Mouse (Mus musculus): ENCODE measurements around the gene Ankrd50.

DNA sequence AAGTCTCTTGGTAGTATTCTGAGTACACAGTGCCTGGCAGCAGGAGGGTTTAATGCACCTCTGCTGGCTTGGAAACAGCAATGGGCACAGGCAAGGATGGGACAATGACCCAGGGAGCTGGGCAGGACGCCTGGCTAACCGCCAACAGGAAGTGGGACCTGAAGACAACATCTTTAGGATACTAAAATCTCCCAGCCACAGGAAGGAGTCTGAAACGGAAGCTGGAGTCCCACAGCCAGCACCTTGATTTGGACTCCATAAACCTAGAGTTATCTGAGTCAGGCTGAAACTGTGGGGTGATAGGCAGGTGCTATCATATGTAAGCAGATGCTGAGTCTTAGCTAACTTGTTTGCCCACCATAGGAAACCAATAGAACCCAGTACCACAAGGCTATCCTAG is 7.1 kb upstream of the Ankrd50 start:
- TF ChIP-seq CTCF (IDR thresholded peaks at IDR 0.05) (no peak), EP300 (IDR thresholded peaks at IDR 0.05) (no peak)
